Mouse (Mus musculus) heart, embryonic 14.5 days (tissue): ENCODE measurements around the gene Olfr816. TPM values are rescaled to one million over a fixed set of nuclear protein-coding genes. Genes with fewer than 3 reads are reported as not detected.
"Not testable (repeated sequence)": the region's sequence is repeated elsewhere in the genome, so short reads cannot be mapped to it uniquely, and the experiment has no call there.

Experiments
- ATAC-seq: fragments of 200-750 bp; cut with Nextera tagmentation; 2 replicates; pipeline ENCODE4 v1.8.0; 2017; ENCODE audit warnings: low read depth, moderate TSS enrichment; ENCODE audit not compliant: insufficient number of reproducible peaks, insufficient read depth, low FRiP score
- H3K27ac ChIP-seq, 2 experiments: fragments of 200-500 bp in 1 of 2; fragments of 300-500 bp in 1 of 2; sonication (generic) in 1 of 2; replicated peaks in 1 of 2; 2 replicates each; pipeline ENCODE4 v1.5.1; 2012 to 2014; ENCODE audit warnings: low read depth in 2 of 2, low read length in 2 of 2, control low read depth in 1 of 2, mild to moderate bottlenecking in 1 of 2, mixed read lengths in 1 of 2; ENCODE audit not compliant: control insufficient read depth in 1 of 2, insufficient read depth in 1 of 2
- H3K27me3 ChIP-seq: fragments of 300-500 bp; sonication (generic); 2 replicates; pipeline ENCODE4 v1.6.1; 2014; ENCODE audit warnings: mild to moderate bottlenecking, low read length, control low read depth; ENCODE audit not compliant: control insufficient read depth, insufficient read depth
- H3K36me3 ChIP-seq: fragments of 300-500 bp; sonication (generic); 2 replicates; pipeline ENCODE4 v1.6.1; 2014; ENCODE audit warnings: mild to moderate bottlenecking, control low read depth, low read length, mixed read lengths; ENCODE audit not compliant: control insufficient read depth, insufficient read depth
- H3K4me1 ChIP-seq, 2 experiments: fragments of 200-500 bp in 1 of 2; fragments of 300-500 bp in 1 of 2; sonication (generic) in 1 of 2; 2 replicates each; pipeline ENCODE4 v1.6.1; 2012 to 2014; ENCODE audit warnings: low read length in 2 of 2, control low read depth in 1 of 2, mixed read lengths in 1 of 2; ENCODE audit not compliant: control insufficient read depth in 2 of 2, insufficient read depth in 2 of 2
- H3K4me2 ChIP-seq: fragments of 300-500 bp; sonication (generic); 2 replicates; pipeline ENCODE4 v1.6.1; 2014; ENCODE audit warnings: mild to moderate bottlenecking, low read length
- H3K4me3 ChIP-seq, 2 experiments: fragments of 200-500 bp in 1 of 2; fragments of 300-500 bp in 1 of 2; sonication (generic) in 1 of 2; 2 replicates each; pipeline ENCODE4 v1.5.1; 2012 to 2014; ENCODE audit warnings: low read length in 2 of 2, mild to moderate bottlenecking in 2 of 2, control low read depth in 1 of 2, low read depth in 1 of 2, moderate library complexity in 1 of 2; ENCODE audit not compliant: control insufficient read depth in 1 of 2, insufficient read depth in 1 of 2
- H3K9ac ChIP-seq: fragments of 300-500 bp; sonication (generic); 2 replicates; pipeline ENCODE4 v1.6.1; 2014; ENCODE audit warnings: mild to moderate bottlenecking, low read length
- H3K9me3 ChIP-seq: fragments of 300-500 bp; sonication (generic); 2 replicates; pipeline ENCODE4 v1.6.1; 2016; ENCODE audit warnings: low read length, control low read depth; ENCODE audit not compliant: control insufficient read depth
- WGBS: fragments of 180-500 bp; shearing (Covaris S2); extraction: QIAGEN DNeasy Blood & Tissue Kit; methylation state at CpG from one replicate; pipeline ENCODE4 v1.1.7; 2014; 5-methylcytosine and 5-hydroxymethylcytosine counted together
- polyA plus RNA-seq: library from polyadenylated mRNA; unstranded; fragments of >200 nt; fragmentation: Nextera tagmentation; extraction: Ambion mirVana; gene quantifications from 2 replicates; pipeline ENCODE4 v1.2.1, GENCODE M21; 2014

The Olfr816 gene
- not detected in 2 replicates for polyA plus RNA-seq

DNA sequence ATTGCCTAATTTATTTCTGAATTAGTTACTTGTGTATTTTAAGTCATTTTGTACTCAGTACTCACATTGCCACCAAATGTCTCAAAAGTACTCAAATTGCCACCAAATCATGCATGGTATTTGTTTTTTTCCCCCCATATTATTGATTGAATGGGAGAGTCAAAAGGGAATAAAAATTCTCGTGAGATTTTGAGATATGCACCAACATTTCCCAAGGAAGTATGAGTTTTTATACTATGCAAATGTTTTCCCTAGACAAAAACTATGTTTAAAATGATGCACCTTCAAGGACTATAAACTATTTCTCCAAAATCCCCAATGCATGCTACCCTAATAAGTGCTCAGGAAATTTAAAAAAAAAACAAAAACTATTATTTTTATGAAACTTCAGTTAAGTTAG is at the start of gene Olfr816:
TSS of gene Olfr816 (minus strand) at position 101 of the 400 bp plus-strand sequence.
- H3K27me3 ChIP-seq: no peaks in the 10 kb centered on the region
- H3K4me2 ChIP-seq: no peak within 1 kb of the TSS
- no peak within 1 kb of the TSS for H3K4me3 ChIP-seq
- no peaks in the 10 kb centered on the region for H3K36me3 ChIP-seq
- no peak within 1 kb of the TSS for H3K27ac ChIP-seq
- ATAC-seq: no peak
- H3K9me3 ChIP-seq: no peaks in the 10 kb centered on the region
- H3K4me1 ChIP-seq: no peaks in the 10 kb centered on the region
- H3K9ac ChIP-seq: no peak within 1 kb of the TSS
- 62% methylated on average over 1 of the region's 1 CpGs for WGBS

DNA sequence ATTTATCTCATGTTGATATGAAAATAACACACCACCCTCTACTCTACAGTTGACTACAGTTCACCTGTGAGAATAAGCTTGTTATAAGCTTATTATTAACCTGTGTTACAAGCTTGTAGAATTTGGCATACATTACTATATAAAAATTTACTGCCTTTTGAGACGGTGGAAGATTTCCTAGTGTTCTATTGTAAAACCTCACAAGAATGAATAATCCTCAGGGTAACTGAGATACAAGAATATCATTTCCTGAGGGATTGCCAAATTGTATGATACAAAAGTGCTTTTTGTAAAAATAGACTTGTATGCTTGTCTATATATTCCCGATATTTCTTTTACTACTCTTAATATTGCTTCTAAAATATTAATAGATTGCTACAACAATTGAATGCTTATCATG is 33.6 kb upstream of the Olfr816 start, which contains the start of gene Olfr818:
TSS of gene Olfr818 (minus strand) at position 101 of the 400 bp plus-strand sequence.
- no peak for ATAC-seq
- H3K4me3 ChIP-seq: no peak within 1 kb of the TSS
- no peaks in the 10 kb centered on the region for H3K27me3 ChIP-seq
- H3K4me1 ChIP-seq: no peaks in the 10 kb centered on the region
- WGBS: 89% methylated on average over 2 of the region's 2 CpGs
- no peaks in the 10 kb centered on the region for H3K9me3 ChIP-seq
- no peak within 1 kb of the TSS for H3K4me2 ChIP-seq
- no peak within 1 kb of the TSS for H3K27ac ChIP-seq
- no peaks in the 10 kb centered on the region for H3K36me3 ChIP-seq
- no peak within 1 kb of the TSS for H3K9ac ChIP-seq

DNA sequence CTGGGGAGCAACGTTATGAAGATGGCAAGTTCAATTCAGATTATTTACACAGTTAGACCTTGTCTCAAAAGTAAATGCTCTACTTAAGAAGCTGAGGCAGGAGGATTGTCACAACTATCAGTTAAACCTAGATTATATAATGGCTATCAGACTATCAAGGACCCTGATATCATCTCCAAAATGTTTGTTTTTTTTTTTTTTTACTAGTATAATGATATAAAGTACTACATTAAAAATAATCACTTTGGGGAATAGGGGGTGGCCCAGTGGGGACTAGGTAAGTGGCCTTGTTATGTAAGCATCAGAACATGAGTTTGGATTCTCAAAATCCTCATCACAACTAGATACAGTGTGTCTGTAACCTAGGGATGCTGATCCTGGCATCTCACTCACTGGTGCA is 9.6 kb downstream of the Olfr816 start, which contains the start of gene Olfr815:
TSS of gene Olfr815 (minus strand) at position 101 of the 400 bp plus-strand sequence.
- not testable (repeated sequence) for H3K9ac ChIP-seq, H3K4me3 ChIP-seq, H3K36me3 ChIP-seq, H3K27me3 ChIP-seq, H3K4me2 ChIP-seq, H3K9me3 ChIP-seq, H3K4me1 ChIP-seq, H3K27ac ChIP-seq, ATAC-seq
- WGBS: no CpG with 5 or more reads among the region's 1 CpGs

GRCm38 (mm10) chr10:129885934-129886333 is 29.5 kb downstream of the Olfr816 start:
- H3K4me2 ChIP-seq: no peak overlapping the region
- WGBS: 88% methylated on average over 7 of the region's 7 CpGs
- H3K4me3 ChIP-seq: no peak overlapping the region
- no peak for ATAC-seq
- no peak overlapping the region for H3K9ac ChIP-seq
- no peaks in the 10 kb centered on the region for H3K9me3 ChIP-seq
- H3K27me3 ChIP-seq: no peaks in the 10 kb centered on the region
- H3K36me3 ChIP-seq: no peaks in the 10 kb centered on the region
- H3K27ac ChIP-seq: no peak overlapping the region
- no peaks in the 10 kb centered on the region for H3K4me1 ChIP-seq

DNA sequence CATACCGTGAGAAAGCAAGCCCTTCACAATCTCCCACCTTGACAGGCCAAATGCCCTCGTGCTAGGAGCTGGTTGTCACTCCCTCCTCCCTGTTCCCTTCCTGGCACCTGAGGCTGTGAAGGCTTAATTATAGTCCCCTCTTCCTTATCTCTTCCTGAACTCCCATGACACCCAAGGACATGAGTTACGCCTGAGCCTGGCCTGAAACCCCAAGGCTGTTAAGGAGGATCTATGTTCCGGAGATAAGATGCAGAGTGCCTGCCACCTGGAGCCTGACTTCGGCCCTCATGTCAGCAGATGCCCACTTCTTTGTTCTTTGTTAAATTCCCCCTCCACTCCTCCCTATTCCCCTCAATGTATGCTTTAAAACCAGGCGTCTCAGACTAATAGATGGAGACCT is 29.9 kb downstream of the Olfr816 start:
- H3K4me3 ChIP-seq, H3K9me3 ChIP-seq, H3K27ac ChIP-seq, H3K36me3 ChIP-seq, H3K4me2 ChIP-seq, H3K9ac ChIP-seq, H3K27me3 ChIP-seq, ATAC-seq, H3K4me1 ChIP-seq: not testable (repeated sequence)
- 44% methylated on average over 6 of the region's 6 CpGs for WGBS

GRCm38 (mm10) chr10:129879751-129880150 is 35.6 kb downstream of the Olfr816 start, which contains the start of gene Olfr814:
Gene Olfr814 (minus strand): TSS chr10:129879851.
- H3K36me3 ChIP-seq, H3K4me3 ChIP-seq, H3K9ac ChIP-seq, H3K9me3 ChIP-seq, H3K4me1 ChIP-seq, H3K27ac ChIP-seq, H3K4me2 ChIP-seq, ATAC-seq, H3K27me3 ChIP-seq: not testable (repeated sequence)
- 60% methylated on average over 1 of the region's 1 CpGs for WGBS

Other genes starting within 250 kb of the Olfr816 start
- gene Olfr801, start 241.7 kb downstream of the Olfr816 start, polyA plus RNA-seq: not detected in 2 replicates
- gene Olfr802, start 227.4 kb downstream of the Olfr816 start, polyA plus RNA-seq: not detected in 2 replicates
- gene Olfr803, start 221.3 kb downstream of the Olfr816 start, polyA plus RNA-seq: not detected in 2 replicates
- not detected in 2 replicates for gene Olfr804, start 212.4 kb downstream of the Olfr816 start, polyA plus RNA-seq
- gene Olfr805, start 186.2 kb downstream of the Olfr816 start, polyA plus RNA-seq: not detected in 2 replicates
- not detected in 2 replicates for gene Olfr806, start 173.7 kb downstream of the Olfr816 start, polyA plus RNA-seq
- not detected in 2 replicates for gene Olfr807, start 157.8 kb downstream of the Olfr816 start, polyA plus RNA-seq
- gene Olfr808, start 150.1 kb downstream of the Olfr816 start, polyA plus RNA-seq: not detected in 2 replicates
- gene Olfr809, start 141.0 kb downstream of the Olfr816 start, polyA plus RNA-seq: not detected in 2 replicates
- not detected in 2 replicates for gene Olfr810, start 120.7 kb downstream of the Olfr816 start, polyA plus RNA-seq
- not detected in 2 replicates for gene Olfr811, start 111.2 kb downstream of the Olfr816 start, polyA plus RNA-seq
- not detected in 2 replicates for gene Olfr812, start 69.5 kb downstream of the Olfr816 start, polyA plus RNA-seq
- gene Olfr813, start 60.2 kb downstream of the Olfr816 start, polyA plus RNA-seq: not detected in 2 replicates
- gene Olfr814, start 35.7 kb downstream of the Olfr816 start, polyA plus RNA-seq: not detected in 2 replicates
- gene Olfr815, start 9.7 kb downstream of the Olfr816 start, polyA plus RNA-seq: not detected in 2 replicates
- not detected in 2 replicates for gene Olfr818, start 33.5 kb upstream of the Olfr816 start, polyA plus RNA-seq
- not detected in 2 replicates for gene Olfr819, start 51.7 kb upstream of the Olfr816 start, polyA plus RNA-seq
- gene Olfr247, start 60.5 kb upstream of the Olfr816 start, polyA plus RNA-seq: not detected in 2 replicates
- gene Gm10310, start 69.5 kb upstream of the Olfr816 start, polyA plus RNA-seq: not detected in 2 replicates
- gene Olfr820, start 97.0 kb upstream of the Olfr816 start, polyA plus RNA-seq: not detected in 2 replicates
- gene Olfr821, start 114.8 kb upstream of the Olfr816 start, polyA plus RNA-seq: not detected in 2 replicates
- not detected in 2 replicates for gene Olfr822, start 155.6 kb upstream of the Olfr816 start, polyA plus RNA-seq
- not detected in 2 replicates for gene Olfr823, start 199.8 kb upstream of the Olfr816 start, polyA plus RNA-seq
- gene Olfr824, start 214.4 kb upstream of the Olfr816 start, polyA plus RNA-seq: not detected in 2 replicates